Mouse (Mus musculus) splenic B cell, adult 2 months (primary cell): ENCODE data around the gene Nupl1.

Experiments
- DNase-seq: peaks from one replicate; pipeline ENCODE4 v3.0.0-alpha.2; 2011; ENCODE audit warnings: low read depth, low spot score
- H3K27me3 ChIP-seq: 2 replicates; pipeline ENCODE4 v1.6.1; 2012; ENCODE audit warnings: mild to moderate bottlenecking, low read length, moderate library complexity, mixed read lengths; ENCODE audit not compliant: control insufficient read depth, poor library complexity, insufficient read depth, severe bottlenecking
- H3K36me3 ChIP-seq: 2 replicates; pipeline ENCODE4 v1.6.1; 2012; ENCODE audit warnings: mild to moderate bottlenecking, low read length, moderate library complexity, mixed read lengths; ENCODE audit not compliant: control insufficient read depth, poor library complexity, insufficient read depth, severe bottlenecking

The Nupl1 gene

DNA sequence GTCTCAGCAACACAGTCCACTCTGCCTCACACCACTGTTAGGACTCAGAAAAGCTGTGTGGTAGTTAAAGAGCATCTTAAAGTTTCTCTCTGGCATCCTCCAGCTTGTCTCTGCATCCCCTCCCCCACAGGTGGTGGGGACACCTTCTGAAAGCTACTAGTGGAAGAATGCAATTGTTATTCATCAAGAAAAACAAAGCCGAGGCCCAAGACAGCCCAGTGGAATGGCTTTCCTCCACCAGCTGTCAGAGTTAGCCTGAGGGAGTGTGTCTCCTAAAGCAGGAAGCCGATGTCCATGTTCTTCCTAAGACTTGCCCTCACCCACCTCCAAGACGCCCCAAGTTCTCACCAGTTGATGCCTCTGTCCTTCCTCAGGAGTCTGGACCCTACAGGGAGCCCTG, 102.3 kb downstream of the Nupl1 start:
- DNase-seq, result no peak
- H3K36me3 ChIP-seq, result no peaks in the 10 kb centered on the region

DNA sequence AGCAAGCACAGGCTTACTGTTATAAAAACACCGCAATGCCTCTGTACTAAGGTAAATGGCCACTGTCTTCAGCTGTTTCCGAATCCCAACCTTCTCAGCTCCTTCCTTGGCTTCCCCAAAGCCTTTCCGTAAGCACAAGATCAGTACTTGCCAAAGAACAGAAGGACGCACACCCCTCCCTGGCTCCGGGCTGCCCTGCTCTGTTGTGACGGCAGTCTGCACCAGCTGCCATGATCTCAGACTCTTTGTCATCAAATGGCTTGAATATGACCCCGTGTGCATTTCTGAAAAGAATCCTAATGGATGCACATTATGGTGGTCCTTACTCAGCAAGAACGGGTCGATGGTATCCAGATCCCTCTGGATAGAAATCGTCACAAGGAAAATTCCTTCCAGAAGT, 108.0 kb downstream of the Nupl1 start:
- Histone ChIP-seq H3K36me3 (no peaks in the 10 kb centered on the region), H3K27me3 (no peaks in the 10 kb centered on the region; the same call in 1 of the 2 replicates)
- DNase-seq, result no peak

More for the DNA sequence above, 102.3 kb downstream of the Nupl1 start:
- no peaks in the 10 kb centered on the region; the same call in 1 of the 2 replicates for H3K27me3 ChIP-seq

DNA sequence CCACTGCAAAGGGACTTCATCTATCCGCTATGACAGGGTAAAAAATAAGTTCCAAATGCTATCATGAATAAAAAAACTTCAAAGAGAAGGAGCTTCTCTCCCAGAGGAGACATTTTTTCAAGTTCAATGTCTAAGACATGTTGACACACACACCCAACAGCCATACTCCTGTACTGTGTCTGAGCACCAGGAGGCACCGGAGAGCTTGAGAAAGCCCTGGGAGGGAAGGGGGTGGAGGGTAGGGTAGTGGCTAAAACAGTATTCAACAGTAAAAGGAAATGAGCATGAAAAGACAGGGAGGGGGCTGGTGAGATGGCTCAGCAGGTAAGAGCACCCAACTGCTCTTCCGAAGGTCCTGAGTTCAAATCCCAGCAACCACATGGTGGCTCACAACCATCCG, 112.9 kb downstream of the Nupl1 start:
- DNase-seq, result no peak

DNA sequence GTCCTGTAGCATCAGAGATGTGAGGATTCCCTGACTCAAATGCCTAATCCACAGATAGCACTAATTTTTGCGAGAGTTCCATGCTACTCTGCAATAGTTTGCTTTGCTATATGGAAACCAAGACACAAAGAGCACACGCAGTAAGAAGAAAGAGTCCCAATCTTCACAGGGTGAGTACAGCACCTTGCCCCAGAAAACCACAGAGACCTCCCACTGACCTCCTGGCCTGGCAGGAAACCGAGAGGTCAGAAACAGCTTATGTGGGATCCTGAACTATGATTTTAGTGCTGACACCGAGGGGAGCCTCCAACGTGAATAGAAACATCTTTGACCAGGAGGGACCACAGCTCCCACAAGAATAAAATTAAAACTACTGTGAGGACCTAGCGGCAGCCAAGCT, 113.4 kb downstream of the Nupl1 start:
- H3K36me3 ChIP-seq, result no peaks in the 10 kb centered on the region
- DNase-seq, result no peak
- H3K27me3 ChIP-seq, result no peaks in the 10 kb centered on the region

More for the DNA sequence above, 112.9 kb downstream of the Nupl1 start:
- no peaks in the 10 kb centered on the region for H3K36me3 ChIP-seq
- no peaks in the 10 kb centered on the region for H3K27me3 ChIP-seq

DNA sequence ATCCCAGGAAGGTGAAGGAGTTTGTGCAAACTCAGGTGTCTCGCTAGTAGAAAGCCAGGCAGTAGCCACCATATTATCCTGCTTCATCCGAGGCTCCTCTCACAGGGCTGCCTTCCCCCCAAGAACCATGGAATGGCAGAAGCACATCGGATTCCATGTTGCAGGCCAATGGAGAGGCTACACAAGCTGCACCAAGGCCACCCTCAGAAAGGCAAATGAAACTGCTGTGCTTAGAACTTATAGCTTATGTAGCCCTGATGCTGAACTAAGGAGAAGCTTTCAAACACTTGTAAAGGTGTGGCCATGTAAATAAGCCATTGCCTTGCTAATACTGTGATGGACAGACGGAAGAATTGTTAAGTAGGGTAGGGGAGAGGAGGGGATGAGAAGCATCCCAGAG, 115.4 kb downstream of the Nupl1 start:
- DNase-seq, result no peak
- Histone ChIP-seq H3K36me3 (no peaks in the 10 kb centered on the region), H3K27me3 (no peaks in the 10 kb centered on the region)

DNA sequence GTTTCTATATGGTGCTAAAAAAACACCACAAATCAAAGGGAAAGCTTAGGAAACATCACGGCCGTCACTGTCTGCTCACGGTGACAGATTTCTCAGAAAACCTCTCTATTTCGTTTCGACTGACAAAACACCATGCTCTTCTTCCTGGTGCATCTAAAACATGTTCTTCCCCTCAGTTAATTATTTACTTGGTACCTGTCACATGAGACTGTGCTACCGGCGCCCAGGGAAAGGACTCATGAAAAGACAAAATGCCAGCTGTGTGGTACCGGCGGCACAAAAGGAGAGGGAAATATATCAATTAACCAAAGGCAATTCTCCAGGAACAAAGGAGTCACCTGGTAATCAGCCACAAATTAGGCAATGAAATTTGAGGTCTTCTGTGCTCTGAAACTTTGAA, 116.5 kb downstream of the Nupl1 start:
- Histone ChIP-seq H3K27me3 (no peaks in the 10 kb centered on the region), H3K36me3 (no peaks in the 10 kb centered on the region)
- no peak for DNase-seq
